Mouse (Mus musculus): ENCODE data around the gene Klri2. TPM values are rescaled to one million over a fixed set of nuclear protein-coding genes. Genes with fewer than 3 reads are reported as not detected.
"Not testable (repeated sequence)": the region's sequence is repeated elsewhere in the genome, so short reads cannot be mapped to it uniquely, and the experiment has no call there.

The Klri2 gene
- polyA plus RNA-seq (2012; fragmentation: generic; extraction: Trizol), result not detected
- long read RNA-seq, experiment 1, result 0 reads
- long read RNA-seq, experiment 2, result 0 reads

- TF ChIP-seq MAX (IDR thresholded peaks at IDR 0.05), result no peak
- no peak for TF ChIP-seq MYOD1 (IDR thresholded peaks at IDR 0.05; ENCODE audit: control insufficient read depth, insufficient read length, low read depth)
- no peak for TF ChIP-seq FOSL1 (IDR thresholded peaks at IDR 0.05; ENCODE audit: insufficient read depth, low read length, poor library complexity, severe bottlenecking)
- no peak for TF ChIP-seq MYOG (IDR thresholded peaks at IDR 0.05; ENCODE audit: control insufficient read depth, extremely low read depth, insufficient read length)
- no peak for TF ChIP-seq CTCF (IDR thresholded peaks at IDR 0.05; ENCODE audit: control insufficient read depth, insufficient read depth, insufficient read length)
- no peak for TF ChIP-seq CEBPB (IDR thresholded peaks at IDR 0.05; ENCODE audit: low read depth)
- no peak for TF ChIP-seq USF1 (IDR thresholded peaks at IDR 0.05; ENCODE audit: low read depth)
- Histone ChIP-seq H3K79me2 (ENCODE audit: control insufficient read depth, insufficient read depth) (no peaks in the 10 kb centered on the region), H3K4me3 (ENCODE audit: insufficient read depth, poor library complexity, severe bottlenecking) (no peak within 1 kb of the TSS), H3K79me3 (ENCODE audit: low read depth) (no peaks in the 10 kb centered on the region), H3K27me3 (ENCODE audit: control insufficient read depth, insufficient read depth, insufficient read length) (no peaks in the 10 kb centered on the region), H3K36me3 (ENCODE audit: control insufficient read depth, insufficient read depth) (no peaks in the 10 kb centered on the region), H3ac (ENCODE audit: control insufficient read depth, insufficient read length, low read depth) (no peak within 1 kb of the TSS)
These were observed at the start of gene Klri2 for GRCm38 (mm10) chr6:129740069-129740721. Gene Klri2 (minus strand): TSS chr6:129740484.

GRCm38 (mm10) chr6:129784170-129784569 lies 43.9 kb upstream of the Klri2 start, which contains the start of gene Gm156:
Gene Gm156 (minus strand): TSS chr6:129784270.
- H3K79me2 ChIP-seq (ENCODE audit: control insufficient read depth, insufficient read depth); H3K4me3 ChIP-seq (ENCODE audit: insufficient read depth, poor library complexity, severe bottlenecking); H3K79me3 ChIP-seq (ENCODE audit: low read depth); H3K36me3 ChIP-seq (ENCODE audit: control insufficient read depth, insufficient read depth); H3ac ChIP-seq (ENCODE audit: control insufficient read depth, insufficient read length, low read depth); H3K27me3 ChIP-seq (ENCODE audit: control insufficient read depth, insufficient read depth, insufficient read length): not testable (repeated sequence)

DNA sequence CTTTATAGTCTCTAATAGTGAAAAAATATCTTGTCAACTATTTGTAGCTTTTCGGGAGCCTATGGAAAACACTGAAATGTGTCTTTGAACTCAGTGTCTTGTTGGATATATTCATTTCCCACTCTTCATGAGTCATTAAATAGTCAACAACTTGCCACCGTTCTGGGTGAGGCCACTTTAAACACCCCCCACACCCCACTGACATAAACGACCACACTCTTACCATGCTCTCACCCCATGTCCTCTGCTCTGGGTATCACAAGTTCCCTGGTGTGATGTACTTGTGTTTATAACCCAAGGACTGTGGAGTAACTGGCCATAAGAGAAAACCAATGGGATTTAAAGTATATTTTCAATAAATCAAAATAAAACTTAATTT lies 7.4 kb upstream of the Klri2 start:
- Histone ChIP-seq H3ac (ENCODE audit: control insufficient read depth, insufficient read length, low read depth) (no peak overlapping the region), H3K79me2 (ENCODE audit: control insufficient read depth, insufficient read depth) (no peaks in the 10 kb centered on the region), H3K36me3 (ENCODE audit: control insufficient read depth, insufficient read depth) (no peaks in the 10 kb centered on the region), H3K4me3 (ENCODE audit: insufficient read depth, poor library complexity, severe bottlenecking) (no peak overlapping the region), H3K27me3 (ENCODE audit: control insufficient read depth, insufficient read depth, insufficient read length) (no peaks in the 10 kb centered on the region), H3K79me3 (ENCODE audit: low read depth) (no peaks in the 10 kb centered on the region)
- TF ChIP-seq CEBPB (IDR thresholded peaks at IDR 0.05; ENCODE audit: low read depth), result no peak
- TF ChIP-seq MAX (IDR thresholded peaks at IDR 0.05), result no peak
- TF ChIP-seq USF1 (IDR thresholded peaks at IDR 0.05; ENCODE audit: low read depth), result no peak
- TF ChIP-seq FOSL1 (IDR thresholded peaks at IDR 0.05; ENCODE audit: insufficient read depth, low read length, poor library complexity, severe bottlenecking), result no peak
- TF ChIP-seq MYOG (IDR thresholded peaks at IDR 0.05; ENCODE audit: control insufficient read depth, extremely low read depth, insufficient read length), result no peak
- no peak for TF ChIP-seq MYOD1 (IDR thresholded peaks at IDR 0.05; ENCODE audit: control insufficient read depth, insufficient read length, low read depth)
- TF ChIP-seq CTCF (IDR thresholded peaks at IDR 0.05; ENCODE audit: control insufficient read depth, insufficient read depth, insufficient read length), result no peak

DNA sequence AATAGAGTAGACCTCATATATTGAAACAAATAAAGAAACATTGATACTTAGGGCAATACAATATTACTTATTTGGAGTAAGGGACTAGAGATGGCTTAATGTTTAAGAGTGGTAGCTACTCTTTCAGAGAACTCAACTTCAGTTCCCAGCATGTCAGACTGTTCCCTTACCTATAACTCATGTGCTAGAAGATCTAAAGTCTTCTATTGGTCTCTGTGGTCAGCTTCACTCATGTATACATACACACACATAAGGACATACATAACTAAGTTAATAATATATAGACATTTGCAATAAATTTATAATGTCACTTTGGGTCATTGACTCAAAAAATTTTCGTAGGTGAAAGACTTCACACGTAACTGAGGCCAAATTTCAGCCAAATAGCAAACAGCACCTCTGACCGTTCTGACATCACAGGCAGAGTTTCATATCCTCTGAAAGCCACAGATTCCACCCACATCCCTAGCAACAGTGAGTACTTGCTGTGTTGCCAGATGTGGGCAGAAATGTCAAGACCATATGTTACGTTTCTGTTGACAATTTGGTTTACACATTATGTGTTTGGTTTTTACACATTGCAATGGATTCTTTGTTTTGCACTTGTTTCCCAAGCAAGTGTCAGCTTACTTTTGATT lies 6.9 kb upstream of the Klri2 start:
- no peaks in the 10 kb centered on the region for H3K79me3 ChIP-seq (ENCODE audit: low read depth)
- H3ac ChIP-seq (ENCODE audit: control insufficient read depth, insufficient read length, low read depth), result no peak overlapping the region
- H3K79me2 ChIP-seq (ENCODE audit: control insufficient read depth, insufficient read depth), result no peaks in the 10 kb centered on the region
- H3K36me3 ChIP-seq (ENCODE audit: control insufficient read depth, insufficient read depth), result no peaks in the 10 kb centered on the region
- H3K27me3 ChIP-seq (ENCODE audit: control insufficient read depth, insufficient read depth, insufficient read length), result no peaks in the 10 kb centered on the region
- no peak overlapping the region for H3K4me3 ChIP-seq (ENCODE audit: insufficient read depth, poor library complexity, severe bottlenecking)
- no peak for TF ChIP-seq MYOG (IDR thresholded peaks at IDR 0.05; ENCODE audit: control insufficient read depth, extremely low read depth, insufficient read length)
- TF ChIP-seq MAX (IDR thresholded peaks at IDR 0.05), result no peak
- TF ChIP-seq USF1 (IDR thresholded peaks at IDR 0.05; ENCODE audit: low read depth), result no peak
- no peak for TF ChIP-seq CTCF (IDR thresholded peaks at IDR 0.05; ENCODE audit: control insufficient read depth, insufficient read depth, insufficient read length)
- TF ChIP-seq CEBPB (IDR thresholded peaks at IDR 0.05; ENCODE audit: low read depth), result no peak
- TF ChIP-seq MYOD1 (IDR thresholded peaks at IDR 0.05; ENCODE audit: control insufficient read depth, insufficient read length, low read depth), result no peak
- no peak for TF ChIP-seq FOSL1 (IDR thresholded peaks at IDR 0.05; ENCODE audit: insufficient read depth, low read length, poor library complexity, severe bottlenecking)

DNA sequence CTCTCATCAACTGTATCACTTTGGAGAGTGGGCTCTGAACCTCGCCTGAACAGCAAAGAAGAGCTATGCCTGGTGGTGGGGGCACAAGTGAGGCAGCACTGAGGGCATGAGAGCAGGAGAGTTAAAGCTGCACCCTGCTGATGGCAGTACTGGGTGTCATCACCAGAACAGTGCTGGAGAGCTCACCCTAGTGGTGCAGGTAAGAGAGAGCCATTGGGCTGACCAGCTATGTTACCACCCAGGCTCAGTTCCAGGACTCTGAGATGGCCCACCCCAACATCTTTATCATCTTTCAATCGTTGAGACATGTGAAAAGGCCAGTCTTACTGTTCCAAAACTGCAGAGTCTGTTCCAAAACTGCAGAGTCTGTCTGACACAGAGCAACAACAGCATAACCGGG lies 5.9 kb upstream of the Klri2 start:
- Histone ChIP-seq H3K79me3 (ENCODE audit: low read depth) (no peaks in the 10 kb centered on the region), H3K36me3 (ENCODE audit: control insufficient read depth, insufficient read depth) (no peaks in the 10 kb centered on the region), H3K27me3 (ENCODE audit: control insufficient read depth, insufficient read depth, insufficient read length) (no peaks in the 10 kb centered on the region), H3K4me3 (ENCODE audit: insufficient read depth, poor library complexity, severe bottlenecking) (no peak overlapping the region), H3K79me2 (ENCODE audit: control insufficient read depth, insufficient read depth) (no peaks in the 10 kb centered on the region), H3ac (ENCODE audit: control insufficient read depth, insufficient read length, low read depth) (no peak overlapping the region)
- TF ChIP-seq MYOG (IDR thresholded peaks at IDR 0.05; ENCODE audit: control insufficient read depth, extremely low read depth, insufficient read length) (no peak), MYOD1 (IDR thresholded peaks at IDR 0.05; ENCODE audit: control insufficient read depth, insufficient read length, low read depth) (no peak), CTCF (IDR thresholded peaks at IDR 0.05; ENCODE audit: control insufficient read depth, insufficient read depth, insufficient read length) (no peak)

GRCm38 (mm10) chr6:129736414-129736813 lies 3.9 kb downstream of the Klri2 start:
- Histone ChIP-seq H3K4me3 (ENCODE audit: insufficient read depth, poor library complexity, severe bottlenecking) (no peak overlapping the region), H3K27me3 (ENCODE audit: control insufficient read depth, insufficient read depth, insufficient read length) (no peaks in the 10 kb centered on the region), H3K79me2 (ENCODE audit: control insufficient read depth, insufficient read depth) (no peaks in the 10 kb centered on the region), H3K79me3 (ENCODE audit: low read depth) (no peaks in the 10 kb centered on the region), H3ac (ENCODE audit: control insufficient read depth, insufficient read length, low read depth) (no peak overlapping the region), H3K36me3 (ENCODE audit: control insufficient read depth, insufficient read depth) (no peaks in the 10 kb centered on the region)
- TF ChIP-seq USF1 (IDR thresholded peaks at IDR 0.05; ENCODE audit: low read depth) (no peak), FOSL1 (IDR thresholded peaks at IDR 0.05; ENCODE audit: insufficient read depth, low read length, poor library complexity, severe bottlenecking) (no peak), CTCF (IDR thresholded peaks at IDR 0.05; ENCODE audit: control insufficient read depth, insufficient read depth, insufficient read length) (no peak), MYOD1 (IDR thresholded peaks at IDR 0.05; ENCODE audit: control insufficient read depth, insufficient read length, low read depth) (no peak), MYOG (IDR thresholded peaks at IDR 0.05; ENCODE audit: control insufficient read depth, extremely low read depth, insufficient read length) (no peak), CEBPB (IDR thresholded peaks at IDR 0.05; ENCODE audit: low read depth) (no peak), MAX (IDR thresholded peaks at IDR 0.05) (no peak)
